Mouse (Mus musculus) adrenal gland, postnatal 14 days (tissue): ENCODE results near the gene Gm3233. TPM values are rescaled to one million over a fixed set of nuclear protein-coding genes. Genes with fewer than 3 reads are reported as not detected.
"Not testable (repeated sequence)": the region's sequence is repeated elsewhere in the genome, so short reads cannot be mapped to it uniquely, and the experiment has no call there.

Source experiments
- DNase-seq: peaks from one replicate; pipeline ENCODE4 v3.0.0; 2021; ENCODE audit warnings: mixed read lengths
- total RNA-seq: library from RNA; stranded (reverse); gene quantifications from 2 replicates; pipeline ENCODE4 v1.2.3, GENCODE M21; 2021

The Gm3233 gene
- total RNA-seq, 1 experiment from 2014 or later: not detected

DNA sequence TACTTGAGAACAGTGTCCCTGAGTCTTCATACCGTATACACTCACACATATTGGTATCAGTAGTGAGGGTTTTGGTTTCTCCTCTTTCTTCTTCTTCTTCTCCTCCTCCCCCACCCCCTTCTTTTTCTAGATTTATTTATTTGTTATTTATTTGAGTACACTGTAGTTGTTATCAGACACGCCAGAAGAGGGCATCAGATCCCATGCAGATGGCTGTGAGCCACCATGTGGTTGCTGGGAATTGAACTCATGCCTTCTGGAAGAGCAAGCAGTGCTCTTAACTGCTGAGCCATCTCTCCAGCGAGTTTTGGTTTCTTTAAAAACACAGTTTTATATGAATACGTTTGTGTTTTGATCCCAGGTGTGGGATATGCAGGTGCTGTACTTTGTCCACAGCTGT is 31.2 kb downstream of the Gm3233 start:
- DNase-seq: no peak

DNA sequence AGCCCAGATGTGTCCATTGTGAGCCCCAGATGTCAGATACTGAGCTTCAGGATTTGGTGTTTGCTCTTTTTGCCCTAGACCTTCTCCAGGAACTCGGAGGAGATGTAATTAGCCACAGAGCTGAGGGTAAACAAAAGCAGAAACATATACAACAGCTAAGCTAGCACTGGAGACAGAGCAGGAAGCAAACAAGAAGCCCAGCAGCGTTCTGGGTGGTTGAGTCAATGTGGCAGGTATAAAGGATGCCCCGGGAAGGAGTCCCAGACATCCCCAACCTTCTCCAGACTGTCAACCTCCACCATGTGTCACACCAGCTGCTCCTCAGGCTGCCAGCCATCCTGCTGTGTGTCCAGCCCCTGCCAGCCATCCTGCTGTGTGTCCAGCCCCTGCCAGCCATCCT is 33.3 kb downstream of the Gm3233 start, which contains the start of gene Gm10100:
Gene Gm10100 (plus strand): TSS at position 301 of the 400 bp plus-strand sequence.
- DNase-seq: no peak

DNA sequence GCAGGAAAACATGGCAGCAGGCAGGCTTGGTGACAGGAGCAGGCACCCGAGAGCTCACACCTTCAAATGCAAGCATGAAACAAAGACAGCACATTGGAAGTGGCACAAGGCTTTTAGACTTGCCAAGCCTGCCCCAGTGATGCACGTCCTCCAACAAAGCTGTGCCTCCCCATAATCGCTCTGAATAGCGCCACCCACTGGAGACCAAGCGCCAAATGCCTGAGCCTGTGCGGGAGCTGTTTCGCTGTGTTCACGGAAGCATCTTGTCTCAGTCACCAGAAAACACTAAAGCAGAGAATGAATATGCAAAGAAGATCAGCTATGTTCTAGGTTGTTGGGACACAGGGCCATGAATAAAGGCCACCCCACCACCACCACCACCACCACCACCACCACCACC is 34.6 kb downstream of the Gm3233 start:
- DNase-seq: peak; percentile 14

DNA sequence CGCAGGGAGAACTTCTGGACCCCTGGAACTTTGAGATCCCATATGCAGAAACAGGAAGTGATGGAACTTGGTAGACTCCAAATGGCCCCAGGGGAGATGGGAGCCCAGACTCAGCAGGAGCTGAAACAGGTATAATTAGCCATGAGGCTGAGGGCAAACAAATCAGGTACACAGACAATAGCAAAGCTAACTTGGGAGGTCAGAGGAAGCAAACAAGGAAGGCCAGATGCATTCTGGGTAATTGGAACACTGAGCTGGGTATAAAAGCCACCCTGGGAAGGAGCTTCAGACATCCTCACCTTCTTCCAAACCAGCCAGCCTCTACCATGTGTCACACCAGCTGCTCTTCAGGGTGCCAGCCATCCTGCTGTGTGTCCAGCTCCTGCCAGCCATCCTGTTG is 39.2 kb downstream of the Gm3233 start, which contains the start of gene Krtap12-1:
Gene Krtap12-1 (plus strand): TSS at position 301 of the 400 bp plus-strand sequence.
- DNase-seq: not testable (repeated sequence)

DNA sequence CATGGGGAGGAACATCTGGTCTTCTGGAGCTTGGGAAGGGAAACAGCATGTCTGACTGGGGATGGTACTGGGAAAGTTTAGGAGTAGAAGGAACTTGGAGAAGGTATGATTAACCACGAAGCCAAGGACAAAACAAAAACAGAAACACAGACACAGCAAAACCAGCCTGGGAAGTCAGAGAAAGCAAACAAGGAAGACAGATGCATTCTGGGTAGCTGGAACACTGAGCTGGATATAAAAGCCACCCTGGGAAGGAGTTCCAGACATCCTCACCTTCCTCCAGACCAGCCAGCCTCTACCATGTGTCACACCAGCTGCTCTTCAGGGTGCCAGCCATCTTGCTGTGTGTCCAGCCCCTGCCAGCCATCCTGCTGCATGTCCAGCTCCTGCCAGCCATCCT is 44.0 kb downstream of the Gm3233 start, which contains the start of gene Gm10142:
Gene Gm10142 (plus strand): TSS at position 301 of the 400 bp plus-strand sequence.
- no peak for DNase-seq

DNA sequence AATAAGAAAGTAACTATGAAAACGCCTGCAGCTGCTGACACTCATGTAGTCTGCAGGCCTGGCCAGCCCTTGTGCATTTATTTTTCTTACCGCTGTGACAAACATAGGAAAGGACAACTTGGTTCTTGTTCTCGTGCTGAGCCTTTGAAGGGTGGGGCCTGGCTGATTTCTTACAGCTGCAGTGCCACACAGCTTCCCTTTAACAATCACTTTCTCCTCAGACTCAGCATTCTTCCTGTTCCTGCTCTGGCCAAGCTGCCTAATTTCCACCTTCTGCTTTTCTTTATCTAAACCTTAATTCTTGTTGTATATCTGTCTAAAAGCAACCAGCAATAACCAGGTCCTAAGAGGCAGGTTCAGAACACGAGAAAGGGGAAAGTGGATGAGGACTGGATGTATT is 45.7 kb downstream of the Gm3233 start:
- DNase-seq: no peak

DNA sequence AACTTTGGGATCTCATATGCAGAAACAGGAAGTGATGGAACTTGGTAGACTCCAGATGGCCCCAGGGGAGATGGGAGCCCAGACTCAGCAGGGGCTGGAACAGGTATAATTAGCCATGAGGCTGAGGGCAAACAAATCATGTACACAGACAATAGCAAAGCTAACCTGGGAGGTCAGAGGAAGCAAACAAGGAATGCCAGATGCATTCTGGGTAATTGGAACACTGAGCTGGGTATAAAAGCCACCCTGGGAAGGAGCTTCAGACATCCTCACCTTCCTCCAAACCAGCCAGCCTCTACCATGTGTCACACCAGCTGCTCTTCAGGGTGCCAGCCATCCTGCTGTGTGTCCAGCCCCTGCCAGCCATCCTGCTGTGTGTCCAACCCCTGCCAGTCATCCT is 48.3 kb downstream of the Gm3233 start, which contains the start of gene Gm10024:
Gene Gm10024 (plus strand): TSS at position 301 of the 400 bp plus-strand sequence.
- not testable (repeated sequence) for DNase-seq

DNA sequence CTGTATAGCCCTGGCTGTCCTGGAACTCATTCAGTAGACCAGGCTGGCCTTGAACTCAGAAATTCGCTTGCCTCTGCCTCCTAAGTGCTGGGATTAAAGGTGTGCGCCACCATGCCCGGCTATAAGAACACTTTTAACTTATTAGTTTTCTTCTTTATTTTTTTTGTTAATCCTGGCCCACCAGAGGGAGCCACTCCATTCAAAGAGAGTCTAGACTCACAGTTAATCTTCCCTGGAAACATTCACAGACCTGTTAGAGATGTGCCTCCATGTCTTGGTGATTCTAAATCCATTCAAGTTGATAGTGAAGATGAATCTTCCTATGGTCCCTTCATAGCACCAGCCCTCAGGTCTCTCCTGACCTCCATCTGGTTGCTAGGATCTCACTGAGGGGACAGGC is 49.7 kb downstream of the Gm3233 start:
- DNase-seq: no peak

Other genes starting within 250 kb of the Gm3233 start
- 21.6 and 27.2 TPM in 2 replicates for gene Fam207a, start 243.9 kb downstream of the Gm3233 start, total RNA-seq
- gene Itgb2, start 229.4 kb downstream of the Gm3233 start, total RNA-seq: 5.8 and 16.0 TPM in 2 replicates
- 168 and 172 TPM in 2 replicates for gene Pttg1ip, start 178.0 kb downstream of the Gm3233 start, total RNA-seq
- gene Sumo3, start 153.6 kb downstream of the Gm3233 start, total RNA-seq: 93.0 and 111 TPM in 2 replicates
- gene Gm49325, start 153.5 kb downstream of the Gm3233 start, total RNA-seq: 23.6 and 31.5 TPM in 2 replicates
- gene Ube2g2, start 137.4 kb downstream of the Gm3233 start, total RNA-seq: 49.8 and 50.2 TPM in 2 replicates
- 0.41 TPM in 1 of 2 replicates, not detected in the other for gene Tspear, start 73.1 kb downstream of the Gm3233 start, total RNA-seq
- gene Gm19402, start 68.9 kb downstream of the Gm3233 start, total RNA-seq: not detected in 2 replicates
- gene Gm9508, start 62.4 kb downstream of the Gm3233 start, total RNA-seq: not detected in 2 replicates
- gene Gm10272, start 53.1 kb downstream of the Gm3233 start, total RNA-seq: not detected in 2 replicates
- not detected in 2 replicates for gene Gm10024, start 48.2 kb downstream of the Gm3233 start, total RNA-seq
- not detected in 2 replicates for gene Gm10142, start 43.9 kb downstream of the Gm3233 start, total RNA-seq
- not detected in 2 replicates for gene Krtap12-1, start 39.1 kb downstream of the Gm3233 start, total RNA-seq
- not detected in 2 replicates for gene Gm10100, start 33.2 kb downstream of the Gm3233 start, total RNA-seq
- gene Gm18596, start 17.0 kb downstream of the Gm3233 start, total RNA-seq: not detected in 2 replicates
- not detected in 2 replicates for gene Gm9736, start 8.3 kb downstream of the Gm3233 start, total RNA-seq
- not detected in 2 replicates for gene Gm3238, start 11.6 kb upstream of the Gm3233 start, total RNA-seq
- gene Gm7138, start 17.3 kb upstream of the Gm3233 start, total RNA-seq: not detected in 2 replicates
- not detected in 2 replicates for gene Gm3250, start 22.9 kb upstream of the Gm3233 start, total RNA-seq
- not detected in 2 replicates for gene Gm7137, start 28.5 kb upstream of the Gm3233 start, total RNA-seq
- gene Gm9639, start 35.4 kb upstream of the Gm3233 start, total RNA-seq: not detected in 2 replicates
- gene Gm19668, start 39.5 kb upstream of the Gm3233 start, total RNA-seq: not detected in 2 replicates
- gene Gm9507, start 52.2 kb upstream of the Gm3233 start, total RNA-seq: not detected in 2 replicates
- gene Gm2696, start 55.0 kb upstream of the Gm3233 start, total RNA-seq: not detected in 2 replicates
- gene Krtap10-4, start 67.4 kb upstream of the Gm3233 start, total RNA-seq: not detected in 2 replicates
- gene Krtap10-10, start 76.3 kb upstream of the Gm3233 start, total RNA-seq: not detected in 2 replicates
- not detected in 2 replicates for gene Gm36176, start 87.1 kb upstream of the Gm3233 start, total RNA-seq
- gene Gm10318, start 93.2 kb upstream of the Gm3233 start, total RNA-seq: not detected in 2 replicates
- gene Gm3285, start 102.3 kb upstream of the Gm3233 start, total RNA-seq: not detected in 2 replicates
- gene Lrrc3, start 142.9 kb upstream of the Gm3233 start, total RNA-seq: 7.6 and 14.0 TPM in 2 replicates
- gene Trpm2, start 210.9 kb upstream of the Gm3233 start, total RNA-seq: 2.4 and 4.8 TPM in 2 replicates
- gene 1810043G02Rik, start 218.8 kb upstream of the Gm3233 start, total RNA-seq: 15.4 and 17.5 TPM in 2 replicates